Mouse (Mus musculus): ENCODE results near the gene Asic2.

The Asic2 gene

GRCm38 (mm10) chr11:81597601-81598000 lies 370.7 kb downstream of the Asic2 start:
- DNase-seq, result no peak

- DNase-seq, result peak in 1 of 2 experiments; percentile 28
Observed at GRCm38 (mm10) chr11:81595235-81595634, 373.0 kb downstream of the Asic2 start.

GRCm38 (mm10) chr11:81592776-81593175 lies 375.5 kb downstream of the Asic2 start:
- no peak for DNase-seq

- no peak for DNase-seq
Observed at GRCm38 (mm10) chr11:81590911-81591310, 377.3 kb downstream of the Asic2 start.

GRCm38 (mm10) chr11:81588630-81589029 lies 379.6 kb downstream of the Asic2 start:
- peak; percentile 73 to 77 for DNase-seq

GRCm38 (mm10) chr11:81587942-81588341 lies 380.3 kb downstream of the Asic2 start:
- peak in 1 of 2 experiments; percentile 44 for DNase-seq

GRCm38 (mm10) chr11:81587114-81587513 lies 381.1 kb downstream of the Asic2 start:
- no peak for DNase-seq

- DNase-seq, result no peak
Observed at GRCm38 (mm10) chr11:81584506-81584905, 383.8 kb downstream of the Asic2 start.

- no peak for DNase-seq
Observed at GRCm38 (mm10) chr11:81583195-81583594, 385.1 kb downstream of the Asic2 start.

- no peak for DNase-seq
Observed at GRCm38 (mm10) chr11:81582161-81582560, 386.1 kb downstream of the Asic2 start.

- DNase-seq, result no peak
Observed at GRCm38 (mm10) chr11:81579753-81580152, 388.5 kb downstream of the Asic2 start.

GRCm38 (mm10) chr11:81570406-81570805 lies 397.9 kb downstream of the Asic2 start:
- DNase-seq, result no peak

GRCm38 (mm10) chr11:81564857-81565256 lies 403.4 kb downstream of the Asic2 start:
- DNase-seq, result no peak

- no peak for DNase-seq
Observed at GRCm38 (mm10) chr11:81560374-81560773, 407.9 kb downstream of the Asic2 start.

- no peak for DNase-seq
Observed at GRCm38 (mm10) chr11:81543189-81543588, 425.1 kb downstream of the Asic2 start.

GRCm38 (mm10) chr11:81535121-81535717 lies 433.0 kb downstream of the Asic2 start:
- no peak for DNase-seq

GRCm38 (mm10) chr11:81534686-81535085 lies 433.6 kb downstream of the Asic2 start:
- DNase-seq, result peak in 1 of 2 experiments; percentile 69

GRCm38 (mm10) chr11:81531906-81532305 lies 436.4 kb downstream of the Asic2 start:
- no peak for DNase-seq

- no peak for DNase-seq
Observed at GRCm38 (mm10) chr11:81522927-81523326, 445.3 kb downstream of the Asic2 start.

GRCm38 (mm10) chr11:81521881-81522280 lies 446.4 kb downstream of the Asic2 start:
- DNase-seq, result no peak

GRCm38 (mm10) chr11:81518001-81518955 lies 450.0 kb downstream of the Asic2 start:
- no peak for DNase-seq

- DNase-seq, result no peak
Observed at GRCm38 (mm10) chr11:81515754-81516153, 452.5 kb downstream of the Asic2 start.

GRCm38 (mm10) chr11:81512434-81512833 lies 455.8 kb downstream of the Asic2 start:
- no peak for DNase-seq

GRCm38 (mm10) chr11:81511401-81511800 lies 456.9 kb downstream of the Asic2 start:
- DNase-seq, result no peak

Data from kidney, postnatal 25 days (tissue).